Mouse (Mus musculus) forebrain, embryonic 12.5 days (tissue): Measurements from ENCODE around the gene Trh. TPM values are rescaled to one million over a fixed set of nuclear protein-coding genes. Genes with fewer than 3 reads are reported as not detected.
A peak's percentile ranks its signal among the peaks of the same experiment; 100 is the strongest.

ENCODE experiments used
- ATAC-seq: fragments of 200-750 bp; cut with Nextera tagmentation; 2 replicates; pipeline ENCODE4 v1.8.0; 2017; ENCODE audit warnings: moderate TSS enrichment; ENCODE audit not compliant: low FRiP score
- H3K27ac ChIP-seq: fragments of 300-500 bp; sonication (generic); 2 replicates; pipeline ENCODE4 v1.5.1; 2016; ENCODE audit warnings: mild to moderate bottlenecking
- H3K27me3 ChIP-seq: fragments of 300-500 bp; sonication (generic); 2 replicates; pipeline ENCODE4 v1.6.1; 2016; ENCODE audit warnings: mild to moderate bottlenecking
- H3K36me3 ChIP-seq: fragments of 300-500 bp; sonication (generic); replicated peaks from 2 replicates; pipeline ENCODE4 v1.6.1; 2016; ENCODE audit warnings: mild to moderate bottlenecking
- H3K4me1 ChIP-seq: fragments of 300-500 bp; sonication (generic); 2 replicates; pipeline ENCODE4 v1.6.1; 2016
- H3K4me2 ChIP-seq: fragments of 300-500 bp; sonication (generic); 2 replicates; pipeline ENCODE4 v1.6.1; 2016; ENCODE audit warnings: mild to moderate bottlenecking, moderate library complexity
- H3K4me3 ChIP-seq: fragments of 300-500 bp; sonication (generic); replicated peaks from 2 replicates; pipeline ENCODE4 v1.5.1; 2016; ENCODE audit warnings: mild to moderate bottlenecking
- H3K9ac ChIP-seq: fragments of 300-500 bp; sonication (generic); 2 replicates; pipeline ENCODE4 v1.6.1; 2016; ENCODE audit warnings: mild to moderate bottlenecking
- H3K9me3 ChIP-seq: fragments of 300-500 bp; sonication (generic); 2 replicates; pipeline ENCODE4 v1.6.1; 2016
- WGBS: fragments of 180-500 bp; shearing (Covaris S2); methylation state at CpG from one replicate; pipeline ENCODE4 v1.1.7; 2016; 5-methylcytosine and 5-hydroxymethylcytosine counted together
- polyA plus RNA-seq: library from polyadenylated mRNA; unstranded; fragments of >200 nt; fragmentation: Nextera tagmentation; extraction: Ambion mirVana; gene quantifications from 2 replicates; pipeline ENCODE4 v1.2.1, GENCODE M21; 2016

Gene Trh
- polyA plus RNA-seq, 1 experiment from 2014 or later: 3.8 TPM

GRCm38 (mm10) chr6:92253253-92253870 lies 8.9 kb upstream of the Trh start:
- Histone ChIP-seq H3K27me3 (peaks cover 4% of the 10 kb centered on the region; the same call in 1 of the 2 replicates), H3K9me3 (no peaks in the 10 kb centered on the region), H3K4me2 (no peak overlapping the region), H3K4me1 (no peaks in the 10 kb centered on the region), H3K27ac (no peak overlapping the region), H3K36me3 (no peaks in the 10 kb centered on the region), H3K9ac (no peak overlapping the region), H3K4me3 (no peak overlapping the region)
- ATAC-seq: no peak
- WGBS: 80% methylated on average over 3 of the region's 3 CpGs

DNA sequence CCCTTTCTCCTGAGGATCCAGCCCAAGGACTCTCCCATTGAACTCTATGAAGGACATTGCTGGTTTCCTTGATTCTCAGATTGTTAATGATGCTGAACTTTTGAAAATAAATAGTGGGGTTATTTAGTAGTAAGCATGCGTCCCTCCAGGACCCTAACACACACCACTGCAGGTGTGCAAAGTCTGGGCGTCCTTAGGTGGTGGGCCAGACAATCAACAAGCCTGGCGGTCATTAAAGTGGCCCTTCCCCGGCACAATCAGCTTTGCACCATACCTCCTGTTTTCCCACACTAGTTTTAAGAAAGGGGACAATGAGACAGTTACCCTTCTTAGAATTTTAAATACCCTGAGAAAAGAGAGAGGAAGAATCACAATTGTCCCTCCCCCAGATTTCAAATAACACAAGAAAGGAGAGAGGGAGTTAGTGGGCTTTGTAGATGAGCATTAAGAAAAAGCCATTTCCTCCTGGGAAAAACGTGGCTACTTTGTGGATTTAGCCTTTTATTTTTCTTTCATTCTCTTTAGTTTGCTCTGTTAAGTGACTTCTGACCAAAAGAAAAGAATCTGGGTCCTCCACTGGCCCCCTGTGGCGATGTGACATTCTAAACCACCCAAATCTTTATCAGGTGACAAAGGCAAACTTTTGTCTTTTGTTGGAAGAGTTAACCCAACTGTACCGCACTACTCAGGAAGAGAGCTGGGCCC lies 2.9 kb upstream of the Trh start:
- 3% methylated on average over 7 of the region's 7 CpGs for WGBS
- H3K4me3 ChIP-seq: no peak overlapping the region
- H3K36me3 ChIP-seq: no peaks in the 10 kb centered on the region
- H3K9me3 ChIP-seq: no peaks in the 10 kb centered on the region
- H3K27ac ChIP-seq: no peak overlapping the region
- H3K27me3 ChIP-seq: peaks cover 58% of the 10 kb centered on the region
- H3K4me1 ChIP-seq: peaks cover 14% of the 10 kb centered on the region; the same call in 1 of the 2 replicates
- ATAC-seq: no peak
- no peak overlapping the region for H3K4me2 ChIP-seq
- no peak overlapping the region for H3K9ac ChIP-seq

DNA sequence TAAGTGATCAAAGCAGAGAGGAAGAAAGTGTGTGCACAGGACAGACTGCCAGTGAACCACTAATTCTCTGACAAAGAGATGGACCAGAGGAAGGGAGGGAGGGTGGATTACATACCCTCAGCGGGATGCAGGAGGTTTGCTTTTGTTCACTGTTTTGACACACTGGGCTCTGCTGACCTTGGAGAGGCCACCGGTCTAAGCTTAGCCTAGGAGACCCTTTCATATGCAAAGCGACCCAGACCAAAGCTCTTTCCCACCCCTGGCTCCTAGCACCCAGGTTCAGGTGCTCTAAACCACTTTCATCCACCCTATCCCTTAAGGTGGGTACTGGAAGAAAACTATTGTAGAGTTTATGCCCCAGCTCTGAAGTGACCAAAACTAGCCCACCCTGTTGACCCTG lies 1.9 kb upstream of the Trh start:
- no peaks in the 10 kb centered on the region for H3K9me3 ChIP-seq
- no peaks in the 10 kb centered on the region for H3K36me3 ChIP-seq
- 1% methylated on average over 3 of the region's 3 CpGs for WGBS
- H3K4me3 ChIP-seq: no peak overlapping the region
- no peak for ATAC-seq
- no peak overlapping the region for H3K27ac ChIP-seq
- H3K9ac ChIP-seq: no peak overlapping the region
- peaks cover 62% of the 10 kb centered on the region for H3K27me3 ChIP-seq
- no peak overlapping the region for H3K4me2 ChIP-seq
- peaks cover 14% of the 10 kb centered on the region; the same call in 1 of the 2 replicates for H3K4me1 ChIP-seq

GRCm38 (mm10) chr6:92241178-92241906 lies 3.1 kb downstream of the Trh start:
- Histone ChIP-seq H3K4me3 (no peak overlapping the region), H3K4me1 (peaks cover 12% of the 10 kb centered on the region; the same call in 1 of the 2 replicates), H3K9me3 (no peaks in the 10 kb centered on the region), H3K27ac (no peak overlapping the region), H3K4me2 (no peak overlapping the region), H3K27me3 (peaks cover 48% of the 10 kb centered on the region), H3K9ac (no peak overlapping the region), H3K36me3 (no peaks in the 10 kb centered on the region)
- ATAC-seq: peak; percentile 86; the same call in 1 of the 2 replicates
- 78% methylated on average over 3 of the region's 3 CpGs for WGBS

DNA sequence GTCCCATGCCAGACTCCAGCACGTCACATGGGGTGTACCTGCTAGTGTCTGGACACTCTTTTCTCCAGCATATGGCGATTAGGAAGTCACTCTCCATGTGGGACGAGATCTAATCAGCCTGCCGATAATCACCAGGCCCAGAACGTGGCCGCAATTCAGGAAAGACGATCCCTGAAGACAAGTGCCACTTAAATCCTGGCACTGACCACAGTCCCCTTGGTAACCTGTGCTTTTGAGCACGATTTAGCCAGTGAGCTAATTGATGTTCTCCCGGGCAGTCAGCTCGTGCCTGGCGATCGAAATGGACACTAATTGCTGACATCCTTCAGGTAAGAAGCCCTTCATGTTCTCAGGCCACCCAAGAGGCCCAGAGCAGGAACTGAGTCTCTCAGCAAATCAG lies 9.4 kb downstream of the Trh start:
- ATAC-seq: no peak
- H3K4me3 ChIP-seq: no peak overlapping the region
- no peak overlapping the region for H3K9ac ChIP-seq
- no peaks in the 10 kb centered on the region for H3K9me3 ChIP-seq
- H3K27ac ChIP-seq: no peak overlapping the region
- no peaks in the 10 kb centered on the region for H3K36me3 ChIP-seq
- H3K4me2 ChIP-seq: no peak overlapping the region
- 58% methylated on average over 12 of the region's 12 CpGs for WGBS
- H3K4me1 ChIP-seq: no peaks in the 10 kb centered on the region
- H3K27me3 ChIP-seq: peaks cover 5% of the 10 kb centered on the region; the same call in 1 of the 2 replicates

- Histone ChIP-seq H3K9me3 (no peaks in the 10 kb centered on the region), H3K9ac (no peak overlapping the region), H3K36me3 (no peaks in the 10 kb centered on the region), H3K4me3 (no peak overlapping the region), H3K27me3 (no peaks in the 10 kb centered on the region), H3K4me2 (no peak overlapping the region), H3K27ac (no peak overlapping the region), H3K4me1 (no peaks in the 10 kb centered on the region)
- WGBS: 76% methylated on average over 4 of the region's 4 CpGs
- no peak for ATAC-seq
Measured at GRCm38 (mm10) chr6:92231762-92232161, 12.7 kb downstream of the Trh start.

- H3K4me3 ChIP-seq: no peak overlapping the region
- no peak overlapping the region for H3K27ac ChIP-seq
- H3K36me3 ChIP-seq: no peaks in the 10 kb centered on the region
- 77% methylated on average over 1 of the region's 1 CpGs for WGBS
- no peak overlapping the region for H3K9ac ChIP-seq
- no peaks in the 10 kb centered on the region for H3K9me3 ChIP-seq
- no peaks in the 10 kb centered on the region for H3K4me1 ChIP-seq
- ATAC-seq: no peak
- H3K4me2 ChIP-seq: no peak overlapping the region
- no peaks in the 10 kb centered on the region for H3K27me3 ChIP-seq
Measured at GRCm38 (mm10) chr6:92231356-92231755, 13.1 kb downstream of the Trh start.

DNA sequence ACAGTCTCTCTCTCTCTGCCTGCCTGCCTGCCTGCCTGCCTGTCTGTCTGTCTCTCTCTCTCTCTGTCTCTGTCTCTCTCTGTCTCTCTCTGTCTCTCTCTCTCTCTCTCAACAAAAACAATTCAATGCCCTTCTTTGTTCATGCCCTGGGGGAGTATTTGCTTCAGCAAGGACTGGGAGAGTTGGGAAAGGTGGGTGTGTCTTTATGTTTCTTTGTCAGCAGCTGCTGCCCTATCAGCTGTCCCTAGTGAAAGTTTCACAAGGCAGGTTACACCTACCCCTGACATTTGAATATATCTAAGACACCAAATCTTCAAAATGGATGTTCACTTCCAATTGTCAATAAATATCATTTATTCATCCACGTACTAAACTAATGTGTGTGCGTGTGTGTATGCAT lies 14.9 kb downstream of the Trh start:
- no peaks in the 10 kb centered on the region for H3K27me3 ChIP-seq
- no peaks in the 10 kb centered on the region for H3K36me3 ChIP-seq
- 85% methylated on average over 2 of the region's 2 CpGs for WGBS
- no peak overlapping the region for H3K4me3 ChIP-seq
- no peak for ATAC-seq
- H3K27ac ChIP-seq: no peak overlapping the region
- H3K4me2 ChIP-seq: no peak overlapping the region
- H3K4me1 ChIP-seq: no peaks in the 10 kb centered on the region
- no peak overlapping the region for H3K9ac ChIP-seq
- H3K9me3 ChIP-seq: no peaks in the 10 kb centered on the region

- no peak overlapping the region for H3K9ac ChIP-seq
- H3K4me2 ChIP-seq: no peak overlapping the region
- H3K9me3 ChIP-seq: no peaks in the 10 kb centered on the region
- H3K4me3 ChIP-seq: no peak overlapping the region
- no peak for ATAC-seq
- no peaks in the 10 kb centered on the region for H3K4me1 ChIP-seq
- no peaks in the 10 kb centered on the region for H3K36me3 ChIP-seq
- no peak overlapping the region for H3K27ac ChIP-seq
- H3K27me3 ChIP-seq: no peaks in the 10 kb centered on the region
Measured at GRCm38 (mm10) chr6:92229103-92229502, 15.3 kb downstream of the Trh start.

DNA sequence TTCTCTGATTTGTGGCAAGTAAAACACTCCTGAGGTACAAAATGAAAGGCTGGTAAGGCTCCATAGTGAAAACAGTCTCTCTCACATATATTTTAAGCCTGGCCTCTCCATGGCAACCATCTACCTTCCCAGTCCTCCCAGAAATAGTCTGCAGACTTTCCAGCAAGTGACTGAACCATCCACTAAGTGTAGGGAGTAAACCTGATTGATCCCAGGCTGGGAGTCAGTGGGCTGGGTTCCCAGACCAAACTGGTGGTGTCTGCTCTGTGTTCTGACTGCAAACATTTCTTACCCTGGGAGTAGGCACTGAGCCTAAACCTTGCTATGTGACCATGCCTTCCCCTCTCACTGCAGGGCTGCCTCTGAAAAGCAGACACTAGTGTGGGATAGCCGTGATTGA lies 19.5 kb downstream of the Trh start:
- WGBS: 88% methylated on average over 1 of the region's 1 CpGs
- no peaks in the 10 kb centered on the region for H3K27me3 ChIP-seq
- no peaks in the 10 kb centered on the region for H3K9me3 ChIP-seq
- H3K36me3 ChIP-seq: no peaks in the 10 kb centered on the region
- no peak for ATAC-seq
- no peak overlapping the region for H3K4me2 ChIP-seq
- H3K4me1 ChIP-seq: no peaks in the 10 kb centered on the region
- H3K27ac ChIP-seq: no peak overlapping the region
- no peak overlapping the region for H3K4me3 ChIP-seq
- no peak overlapping the region for H3K9ac ChIP-seq

- Histone ChIP-seq H3K4me1 (no peaks in the 10 kb centered on the region), H3K27ac (no peak overlapping the region), H3K4me2 (no peak overlapping the region), H3K36me3 (no peaks in the 10 kb centered on the region), H3K9ac (no peak overlapping the region), H3K9me3 (no peaks in the 10 kb centered on the region), H3K27me3 (0 out of 2 replicates have a peak, but pooled peaks cover 12% of the 10 kb centered on the region), H3K4me3 (no peak overlapping the region)
- WGBS: 91% methylated on average over 3 of the region's 3 CpGs
- ATAC-seq: no peak
Measured at GRCm38 (mm10) chr6:92222021-92222420, 22.4 kb downstream of the Trh start.

GRCm38 (mm10) chr6:92221604-92222003 lies 22.8 kb downstream of the Trh start:
- H3K36me3 ChIP-seq: no peaks in the 10 kb centered on the region
- peaks cover 16% of the 10 kb centered on the region; the same call in 1 of the 2 replicates for H3K27me3 ChIP-seq
- no peak overlapping the region for H3K4me2 ChIP-seq
- no peak overlapping the region for H3K4me3 ChIP-seq
- no peaks in the 10 kb centered on the region for H3K4me1 ChIP-seq
- no peaks in the 10 kb centered on the region for H3K9me3 ChIP-seq
- 88% methylated on average over 6 of the region's 6 CpGs for WGBS
- no peak for ATAC-seq
- H3K27ac ChIP-seq: no peak overlapping the region
- no peak overlapping the region for H3K9ac ChIP-seq
